Mouse (Mus musculus) MEL (cell line): Measurements from ENCODE around the gene RPS10-NUDT3. TPM values are rescaled to one million over a fixed set of nuclear protein-coding genes. Genes with fewer than 3 reads are reported as not detected.

Experiments
- DNase-seq: peaks from one replicate; pipeline ENCODE4 v3.0.0; 2011; ENCODE audit warnings: low read depth, low spot score
- H3K27ac ChIP-seq: 2 replicates; pipeline ENCODE4 v1.5.1; 2012; ENCODE audit warnings: low read depth, mild to moderate bottlenecking, control low read depth, low read length, moderate library complexity; ENCODE audit not compliant: control insufficient read depth
- H3K27me3 ChIP-seq, 2 experiments: fragments of 150-350 bp in 1 of 2; sonication (generic) in 1 of 2; 2 replicates each; pipeline ENCODE4 v1.6.1; 2012; ENCODE audit warnings: low read length in 2 of 2, mild to moderate bottlenecking in 2 of 2, improper control_type of control experiment in 1 of 2, moderate library complexity in 1 of 2; ENCODE audit not compliant: insufficient read depth in 2 of 2, control insufficient read depth in 1 of 2
- H3K36me3 ChIP-seq, 2 experiments: 2 replicates each; pipeline ENCODE4 v1.6.1; 2012 to 2014; ENCODE audit warnings: low read length in 2 of 2, improper control_type of control experiment in 1 of 2, inconsistent platforms in 1 of 2, mild to moderate bottlenecking in 1 of 2; ENCODE audit not compliant: insufficient read depth in 2 of 2, control insufficient read depth in 1 of 2
- H3K4me1 ChIP-seq, 2 experiments: fragments of 150-350 bp in 1 of 2; sonication (generic) in 1 of 2; 2 replicates each; pipeline ENCODE4 v1.6.1; 2012; ENCODE audit warnings: low read length in 2 of 2, improper control_type of control experiment in 1 of 2, mild to moderate bottlenecking in 1 of 2; ENCODE audit not compliant: insufficient read depth in 2 of 2, control insufficient read depth in 1 of 2
- H3K4me3 ChIP-seq, 2 experiments: fragments of 150-350 bp in 1 of 2; sonication (generic) in 1 of 2; 2 replicates each; pipeline ENCODE4 v1.5.1; 2012; ENCODE audit warnings: low read depth in 2 of 2, low read length in 2 of 2, mild to moderate bottlenecking in 2 of 2, moderate library complexity in 2 of 2, control low read depth in 1 of 2, improper control_type of control experiment in 1 of 2; ENCODE audit not compliant: control insufficient read depth in 1 of 2, insufficient read depth in 1 of 2
- H3K79me2 ChIP-seq: 2 replicates; pipeline ENCODE4 v1.6.1; 2012; ENCODE audit warnings: mild to moderate bottlenecking, low read length, moderate library complexity; ENCODE audit not compliant: control insufficient read depth, poor library complexity, insufficient read depth
- H3K9ac ChIP-seq: 2 replicates; pipeline ENCODE4 v1.6.1; 2012; ENCODE audit warnings: low read depth, mild to moderate bottlenecking, control low read depth, low read length, moderate library complexity; ENCODE audit not compliant: control insufficient read depth, poor library complexity, severe bottlenecking
- H3K9me3 ChIP-seq: fragments of 150-350 bp; sonication (generic); replicated peaks from 2 replicates; pipeline ENCODE4 v1.6.1; 2012; ENCODE audit warnings: mild to moderate bottlenecking, low read length, improper control_type of control experiment, moderate library complexity; ENCODE audit not compliant: insufficient read depth
- BHLHE40 ChIP-seq: IDR thresholded peaks from 2 replicates; pipeline ENCODE4 v1.6.1; 2012; ENCODE audit warnings: low read depth, mild to moderate bottlenecking, inconsistent platforms, low read length, improper control_type of control experiment, borderline replicate concordance
- CHD2 ChIP-seq: IDR thresholded peaks from 2 replicates; pipeline ENCODE4 v1.6.1; 2011; ENCODE audit warnings: low read length, improper control_type of control experiment
- ELF1 ChIP-seq: IDR thresholded peaks from 2 replicates; pipeline ENCODE4 v1.6.1; 2014; ENCODE audit warnings: low read depth, mild to moderate bottlenecking, inconsistent platforms, low read length, improper control_type of control experiment, moderate library complexity
- EP300 ChIP-seq, 2 experiments: IDR thresholded peaks; 2 replicates each; pipeline ENCODE4 v1.6.1; 2011; ENCODE audit warnings: improper control_type of control experiment in 2 of 2, low read length in 2 of 2, low read depth in 1 of 2, mild to moderate bottlenecking in 1 of 2
- ETS1 ChIP-seq: IDR thresholded peaks from 2 replicates; pipeline ENCODE4 v1.6.1; 2012; ENCODE audit warnings: low read depth, mild to moderate bottlenecking, inconsistent platforms, low read length, improper control_type of control experiment, moderate library complexity
- MAX ChIP-seq: IDR thresholded peaks from 2 replicates; pipeline ENCODE4 v1.6.1; 2011; ENCODE audit warnings: low read length, improper control_type of control experiment
- MAZ ChIP-seq: IDR thresholded peaks from 2 replicates; pipeline ENCODE4 v1.6.1; 2012; ENCODE audit warnings: low read depth, mild to moderate bottlenecking, inconsistent platforms, low read length, improper control_type of control experiment
- MXI1 ChIP-seq: IDR thresholded peaks from 2 replicates; pipeline ENCODE4 v1.6.1; 2011; ENCODE audit warnings: mild to moderate bottlenecking, low read depth, low read length, improper control_type of control experiment
- NELFE ChIP-seq: IDR thresholded peaks from 2 replicates; pipeline ENCODE4 v1.6.1; 2011; ENCODE audit warnings: low read depth, low read length, improper control_type of control experiment
- NRF1 ChIP-seq: IDR thresholded peaks from 2 replicates; pipeline ENCODE4 v1.6.1; 2014; ENCODE audit warnings: low read depth, mild to moderate bottlenecking, inconsistent platforms, low read length, improper control_type of control experiment, moderate library complexity; ENCODE audit not compliant: poor library complexity, insufficient read depth, severe bottlenecking
- POLR2A ChIP-seq, 2 experiments: IDR thresholded peaks; 2 replicates each; pipeline ENCODE4 v1.6.1; 2011 to 2012; ENCODE audit warnings: low read length in 2 of 2, mild to moderate bottlenecking in 2 of 2, control low read depth in 1 of 2, improper control_type of control experiment in 1 of 2, low read depth in 1 of 2, moderate library complexity in 1 of 2; ENCODE audit not compliant: control insufficient read depth in 1 of 2, insufficient read depth in 1 of 2, poor library complexity in 1 of 2
- SIN3A ChIP-seq: IDR thresholded peaks from 2 replicates; pipeline ENCODE4 v1.6.1; 2012; ENCODE audit warnings: low read length, improper control_type of control experiment, inconsistent platforms
- TAL1 ChIP-seq: IDR thresholded peaks from 2 replicates; pipeline ENCODE4 v1.6.1; 2012; ENCODE audit warnings: mild to moderate bottlenecking, inconsistent platforms, low read length, moderate library complexity, mixed read lengths
- TCF12 ChIP-seq: IDR thresholded peaks from 2 replicates; pipeline ENCODE4 v1.6.1; 2014; ENCODE audit warnings: low read depth, mild to moderate bottlenecking, inconsistent platforms, low read length, improper control_type of control experiment, moderate library complexity
- UBTF ChIP-seq: IDR thresholded peaks from 2 replicates; pipeline ENCODE4 v1.6.1; 2012; ENCODE audit warnings: low read depth, mild to moderate bottlenecking, inconsistent platforms, low read length, improper control_type of control experiment, moderate library complexity, borderline replicate concordance; ENCODE audit not compliant: insufficient read depth
- USF1 ChIP-seq: IDR thresholded peaks from 2 replicates; pipeline ENCODE4 v1.6.1; 2014; ENCODE audit warnings: low read depth, mild to moderate bottlenecking, inconsistent platforms, low read length, improper control_type of control experiment, moderate library complexity
- ZKSCAN1 ChIP-seq: IDR thresholded peaks from 2 replicates; pipeline ENCODE4 v1.6.1; 2012; ENCODE audit warnings: low read depth, mild to moderate bottlenecking, inconsistent platforms, low read length, improper control_type of control experiment, moderate library complexity
- ZMIZ1 ChIP-seq: IDR thresholded peaks from 2 replicates; pipeline ENCODE4 v1.6.1; 2012; ENCODE audit warnings: low read depth, mild to moderate bottlenecking, inconsistent platforms, low read length, improper control_type of control experiment, moderate library complexity
- ZNF384 ChIP-seq: IDR thresholded peaks from 2 replicates; pipeline ENCODE4 v1.6.1; 2012; ENCODE audit warnings: low read depth, mild to moderate bottlenecking, inconsistent platforms, low read length, improper control_type of control experiment
- polyA plus RNA-seq, 2 experiments: library from polyadenylated mRNA; stranded (reverse) in 1 of 2; unstranded in 1 of 2; fragments of >175 nt in 1 of 2; fragments of >200 nt in 1 of 2; gene quantifications; 2 replicates each; pipeline versions ENCODE4 v1.2.1 to v1.2.4; 2012; ENCODE audit warnings: low replicate concordance in 2 of 2, low read depth in 1 of 2; ENCODE audit not compliant: insufficient read length in 2 of 2, insufficient read depth in 1 of 2, missing spikeins in 1 of 2
- total RNA-seq: library from RNA; depleted of rRNA; stranded (reverse); fragments of 300-350 nt; gene quantifications from 2 replicates; pipeline ENCODE4 v1.2.3, GENCODE M21; 2012

Gene RPS10-NUDT3
- total and polyA plus RNA-seq, 3 experiments, result 37.3 TPM; not detected in 2

GRCm38 (mm10) chr17:27555512-27556172, 79.4 kb downstream of the RPS10-NUDT3 start (continued):
- TF ChIP-seq ELF1 (peak; percentile 47; the same call in 1 of the 2 replicates), NRF1 (no peak), CHD2 (no peak)
- TF ChIP-seq, all 39 proteins: peak for 15

DNA sequence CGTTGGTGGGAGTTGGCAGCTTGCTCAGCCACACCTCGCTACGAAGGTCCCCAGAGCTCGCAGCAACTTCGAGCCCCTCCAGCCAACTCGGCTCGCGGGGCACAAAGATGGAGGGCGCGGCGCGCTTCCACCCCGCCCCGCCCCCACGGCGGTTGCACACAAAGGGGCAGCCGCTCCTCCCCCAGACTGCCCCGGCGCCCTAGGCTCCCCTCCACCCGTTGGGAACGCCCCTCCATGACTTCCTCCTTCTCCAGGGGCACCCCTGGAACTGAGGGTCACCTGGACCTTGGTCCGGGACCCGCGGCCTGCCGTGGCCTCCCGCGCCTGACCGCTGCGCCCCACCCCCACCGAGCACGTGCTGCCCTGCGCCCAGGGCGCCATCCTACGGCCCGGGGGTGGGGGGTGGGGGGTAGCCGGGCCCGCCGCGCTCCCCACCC, 79.9 kb downstream of the RPS10-NUDT3 start:
- H3K36me3 ChIP-seq, result peaks cover 0 to 11% of the 10 kb centered on the region in 2 experiments; a peak in 2 of 4 replicates
- H3K27me3 ChIP-seq, result no peaks in the 10 kb centered on the region
- H3K79me2 ChIP-seq, result peaks cover 45% of the 10 kb centered on the region
- H3K27ac ChIP-seq, result peak overlapping the region; percentile 95
- no peaks in the 10 kb centered on the region for H3K9me3 ChIP-seq
- DNase-seq, result peak; percentile 86
- peak overlapping the region; percentile 50 to 59 for H3K4me3 ChIP-seq
- peaks cover 0 to 20% of the 10 kb centered on the region in 2 experiments; a peak in 3 of 4 replicates for H3K4me1 ChIP-seq
- TF ChIP-seq EP300 (IDR thresholded peaks at IDR 0.05; ENCODE audit: low read depth in 1 of 2, low read length in 2 of 2), result peak in 1 of 2 experiments; percentile 54; a peak in 1 of 4 replicates
- peak; percentile 48 for TF ChIP-seq NELFE
- peak in 1 of 2 experiments; percentile 48; a peak in 1 of 4 replicates for TF ChIP-seq POLR2A (IDR thresholded peaks at IDR 0.05; ENCODE audit: control insufficient read depth in 1 of 2, insufficient read depth in 1 of 2, low read depth in 1 of 2, low read length in 2 of 2, poor library complexity in 1 of 2)
- peak; percentile 33; the same call in 1 of the 2 replicates for TF ChIP-seq TCF12
- TF ChIP-seq ETS1, result peak; percentile 43; the same call in 1 of the 2 replicates
- 0 out of 2 replicates have a peak, but pooled peaks have one; percentile 0 for TF ChIP-seq SIN3A
- TF ChIP-seq TAL1, result no peak
- TF ChIP-seq ZMIZ1, result 0 out of 2 replicates have a peak, but pooled peaks have one; percentile 3
- peak; percentile 24; the same call in 1 of the 2 replicates for TF ChIP-seq MXI1
- no peak for TF ChIP-seq ZNF384
- no peak for TF ChIP-seq NRF1
- TF ChIP-seq MAX, result peak; percentile 46; the same call in 1 of the 2 replicates
- peak; percentile 48 for TF ChIP-seq MAZ
- TF ChIP-seq CHD2, result peak; percentile 9
- TF ChIP-seq BHLHE40, result peak; percentile 85
- TF ChIP-seq UBTF, result 0 out of 2 replicates have a peak, but pooled peaks have one; percentile 24
- TF ChIP-seq ZKSCAN1, result no peak
- TF ChIP-seq USF1, result peak; percentile 60
- H3K9ac ChIP-seq, result peak overlapping the region; percentile 99
